ENCODE assay signal across 23 mouse cellular contexts in genomic region chr10:40312781-40313180, GRCm38 (mm10).
"Had no signal": no experiment of that assay in that cellular context is flagged by ENCODE, and none has a peak within 500 bp of the region (broad histone marks: within the 10 kb centered on the region; RNA-seq: fewer than 3 reads in every experiment).

No protein-coding gene starts in this region.

- H3K4me1 ChIP-seq: limb, embryonic 13.5 days; lung, embryonic 15.5 days; stomach, embryonic 15.5 days had no signal

- H3K4me2 ChIP-seq: limb, embryonic 13.5 days; liver, embryonic 12.5 days; liver, embryonic 15.5 days; lung, embryonic 15.5 days; midbrain, embryonic 11.5 days; stomach, embryonic 15.5 days had no signal

- H3K9me3 ChIP-seq: limb, embryonic 10.5 days; limb, embryonic 13.5 days; liver, embryonic 12.5 days; liver, embryonic 15.5 days; lung, embryonic 15.5 days; stomach, embryonic 15.5 days had no signal

- ATAC-seq: liver, embryonic 12.5 days had no signal

- H3K27me3 ChIP-seq: limb, embryonic 13.5 days; liver, embryonic 12.5 days; liver, embryonic 15.5 days; lung, embryonic 15.5 days; stomach, embryonic 15.5 days had no signal

- H3K4me3 ChIP-seq: layer of hippocampus, adult 2 months; limb, embryonic 10.5 days; limb, embryonic 13.5 days; liver, embryonic 12.5 days; liver, embryonic 15.5 days; lung, embryonic 15.5 days; stomach, embryonic 15.5 days had no signal

- H3K9ac ChIP-seq: limb, embryonic 13.5 days; liver, embryonic 12.5 days; liver, embryonic 15.5 days; lung, embryonic 15.5 days; stomach, embryonic 15.5 days had no signal

- H3K36me3 ChIP-seq: limb, embryonic 10.5 days; limb, embryonic 13.5 days; liver, embryonic 12.5 days; liver, embryonic 15.5 days; lung, embryonic 15.5 days; stomach, embryonic 15.5 days had no signal

- DNase-seq: kidney, postnatal 25 days; layer of hippocampus, adult 9-11 months; liver; lung, adult 18-20 months; lung, postnatal 10 days; lung, postnatal 4 days; midbrain, embryonic 14.5 days; right cerebral cortex, adult 18-20 months; right cerebral cortex, postnatal 14 days; right cerebral cortex, postnatal 4 days; spleen, adult 18-20 months; thymus, adult 2 months; thymus, postnatal 14 days; thymus, postnatal 4 days had no signal

- H3K27ac ChIP-seq: kidney, postnatal 0 days; layer of hippocampus, adult 2 months; limb, embryonic 10.5 days; limb, embryonic 13.5 days; liver, embryonic 12.5 days; liver, embryonic 15.5 days; lung, embryonic 15.5 days; stomach, embryonic 15.5 days had no signal
